Mouse (Mus musculus) thymus, postnatal 25 days (tissue): ENCODE measurements around the gene Rnasek.

Source experiments
- DNase-seq: peaks from one replicate; pipeline ENCODE4 v3.0.0; 2022

The Rnasek gene

GRCm38 (mm10) chr11:70215301-70215700, 24.3 kb downstream of the Rnasek start:
- no peak for DNase-seq

DNA sequence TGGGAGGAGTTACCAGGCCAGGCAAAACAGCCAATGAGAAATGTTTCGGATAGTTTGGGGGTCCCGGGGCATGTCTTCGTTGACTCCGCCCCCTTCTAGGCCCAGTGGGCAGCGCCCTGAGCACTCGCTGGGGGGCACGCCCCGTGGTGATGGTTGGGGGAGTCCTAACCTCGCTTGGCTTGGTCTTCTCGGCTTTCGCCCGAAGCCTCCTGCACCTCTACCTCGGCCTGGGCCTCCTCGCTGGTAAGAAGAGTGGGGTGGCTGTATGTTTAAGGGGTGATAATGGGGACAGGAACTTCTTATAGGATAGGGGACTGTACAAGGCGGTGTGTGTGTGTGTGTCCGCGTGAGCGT, 24.8 kb downstream of the Rnasek start:
- DNase-seq: no peak

DNA sequence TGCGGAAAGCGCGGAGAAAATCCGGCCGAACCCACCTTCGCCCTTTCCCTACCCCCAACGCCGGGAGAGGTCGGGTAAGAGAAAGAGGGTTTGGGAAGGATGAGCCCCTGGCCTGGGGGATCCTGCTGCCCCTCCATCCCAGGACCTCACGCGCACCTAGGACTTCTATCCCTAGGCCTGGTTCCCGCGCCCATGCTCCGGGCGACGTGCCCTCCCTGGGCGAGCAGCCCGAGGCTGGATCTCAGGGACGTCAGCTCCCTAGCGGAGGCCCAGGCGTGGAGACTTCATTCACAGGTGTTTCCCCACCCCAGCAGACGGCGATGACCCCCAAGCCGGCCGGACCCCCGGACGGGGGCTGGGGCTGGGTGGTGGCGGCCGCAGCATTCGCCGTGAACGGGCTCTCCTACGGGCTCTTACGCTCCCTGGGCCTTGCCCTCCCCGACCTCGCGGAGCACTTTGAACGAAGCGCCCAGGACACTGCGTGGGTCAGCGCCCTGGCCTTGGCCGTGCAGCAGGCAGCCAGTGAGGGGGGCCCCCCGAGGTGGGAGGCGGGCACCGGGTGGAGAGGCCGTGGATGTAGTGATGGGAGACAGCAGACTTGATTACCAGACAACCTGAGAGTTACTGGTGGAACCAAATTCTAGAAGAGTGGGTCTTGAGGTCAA, 25.3 kb downstream of the Rnasek start:
- no peak for DNase-seq

DNA sequence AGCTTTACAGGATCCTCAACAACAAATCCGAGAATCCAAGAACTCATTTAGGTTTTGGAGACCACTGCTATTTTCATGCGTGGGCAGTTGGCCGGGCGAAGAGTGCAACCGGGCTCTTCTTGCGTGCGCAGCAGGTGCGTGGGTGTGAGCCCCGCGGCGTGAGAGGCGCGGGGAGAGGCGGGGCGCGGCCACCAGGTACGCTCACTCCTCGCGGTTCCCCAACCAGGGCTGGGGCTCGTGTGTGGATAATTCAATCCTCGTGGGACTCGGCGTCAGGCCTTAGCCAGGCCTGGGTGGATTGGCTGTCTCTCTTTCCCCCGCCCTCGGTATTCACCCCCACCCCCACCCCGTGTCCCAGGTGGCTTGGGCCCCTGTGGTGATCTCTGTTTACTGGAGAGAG, 25.9 kb downstream of the Rnasek start:
- no peak for DNase-seq

GRCm38 (mm10) chr11:70212896-70213295, 26.7 kb downstream of the Rnasek start:
- peak; percentile 52 for DNase-seq

GRCm38 (mm10) chr11:70212423-70212822, 27.2 kb downstream of the Rnasek start, which contains the start of gene Slc16a11:
Slc16a11 (plus strand) TSS chr11:70212752.
- no peak for DNase-seq

DNA sequence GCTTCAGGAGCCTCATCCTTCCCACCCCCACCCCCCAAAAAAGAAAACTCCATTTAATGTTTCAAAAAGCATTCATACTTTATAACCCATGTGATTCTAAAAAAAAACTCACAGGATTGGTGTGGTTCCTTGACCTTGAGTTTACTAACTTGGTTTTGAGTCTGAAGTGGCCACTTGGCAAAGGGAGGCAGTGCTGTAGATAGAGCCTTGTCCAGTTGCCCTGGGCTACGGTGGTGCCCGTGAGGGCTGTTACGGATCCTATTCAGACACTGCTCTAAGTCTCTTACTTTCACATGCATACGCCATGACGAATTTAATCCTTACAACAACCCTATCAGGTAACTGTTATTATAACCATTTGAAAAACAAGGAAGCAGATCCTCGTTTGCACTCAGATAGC, 27.7 kb downstream of the Rnasek start:
- no peak for DNase-seq

DNA sequence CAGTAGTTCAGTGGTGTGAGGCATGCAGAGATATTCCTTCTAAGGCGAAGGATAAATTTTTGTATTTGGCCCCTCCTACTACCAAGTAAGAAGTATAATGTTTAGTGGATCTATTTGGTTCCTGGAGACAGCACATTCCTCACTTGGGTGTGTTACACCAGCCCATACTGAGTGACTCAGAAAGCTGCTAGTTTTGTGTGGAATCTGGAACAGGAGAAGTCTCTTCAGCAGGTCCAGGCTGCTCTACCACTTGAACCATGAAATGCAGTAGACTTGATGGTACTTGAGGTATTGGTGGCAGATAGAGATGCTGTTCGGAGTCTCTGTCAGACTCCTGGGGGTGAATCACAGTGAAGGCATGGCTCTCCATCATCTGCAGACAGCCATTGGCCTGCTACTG, 29.0 kb downstream of the Rnasek start:
- DNase-seq: no peak

DNA sequence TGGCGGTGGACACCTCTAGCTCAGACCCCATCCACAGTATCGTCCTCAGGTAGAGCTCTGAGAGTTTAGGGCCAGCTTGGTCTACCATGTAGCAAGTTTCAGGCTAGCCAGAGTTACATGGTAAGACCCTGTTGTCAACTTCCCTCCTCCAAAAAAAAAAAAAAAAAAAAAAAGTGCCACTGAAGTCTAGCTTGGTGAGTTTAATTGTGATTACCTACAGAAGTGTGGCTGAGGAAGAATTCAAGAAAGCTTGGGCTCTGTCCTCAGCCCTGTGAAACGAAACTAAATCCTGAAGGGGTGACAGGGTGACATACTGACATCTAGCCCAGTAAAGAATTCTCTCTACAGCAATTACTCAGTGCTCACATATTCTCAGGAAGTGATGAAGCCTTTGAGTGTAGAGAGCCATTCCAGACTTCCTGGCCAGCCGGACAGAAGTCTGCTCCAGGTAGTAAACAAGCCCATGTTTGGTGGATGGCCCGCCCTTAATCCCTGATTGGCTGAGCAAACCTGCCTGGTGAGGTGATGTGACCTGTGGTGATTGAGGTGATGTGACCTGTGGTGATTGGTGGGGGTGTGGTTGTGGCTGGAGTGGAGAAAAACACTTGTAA, 30.8 kb downstream of the Rnasek start:
- DNase-seq: no peak

DNA sequence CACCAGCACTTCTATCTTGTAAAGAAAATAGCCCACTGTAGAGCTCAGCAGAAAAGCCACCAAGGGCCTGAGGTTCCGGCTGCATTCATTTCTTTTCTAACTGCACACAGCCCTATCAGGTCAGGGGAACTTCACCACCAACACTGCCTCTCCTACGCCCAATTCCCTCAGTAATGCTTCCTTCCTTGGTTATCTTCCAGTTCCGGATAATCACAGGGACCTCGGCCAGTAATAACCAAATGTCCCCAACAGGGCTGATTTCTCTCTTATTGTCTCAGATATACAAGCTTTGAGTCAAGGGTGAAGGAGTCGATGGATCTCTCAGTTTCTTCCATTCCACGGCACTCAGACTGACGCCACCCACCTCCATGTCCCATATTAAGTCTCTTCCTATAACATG, 32.4 kb downstream of the Rnasek start:
- no peak for DNase-seq

DNA sequence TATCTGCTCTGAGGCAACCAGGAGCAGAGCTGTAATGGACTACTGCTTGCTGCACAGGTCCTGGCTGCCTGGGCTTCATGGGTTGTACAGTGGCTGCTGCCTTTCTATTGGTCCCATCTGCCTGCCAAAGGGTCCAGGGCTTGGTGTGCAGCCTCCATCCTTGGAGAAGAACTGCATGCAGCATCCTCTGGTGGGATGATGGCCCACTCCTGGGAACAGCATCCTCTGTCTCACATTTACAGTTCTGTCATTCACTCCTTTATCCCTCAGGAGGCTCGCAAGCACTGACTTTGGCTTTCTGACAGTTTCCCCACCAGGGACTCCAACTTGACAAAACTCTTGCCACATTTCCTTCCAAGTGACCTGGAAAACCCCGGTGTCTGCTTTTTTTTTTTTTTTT, 32.8 kb downstream of the Rnasek start:
- DNase-seq: no peak

- peak; percentile 80 for DNase-seq
Observed at GRCm38 (mm10) chr11:70201691-70202090, 38.0 kb downstream of the Rnasek start.

DNA sequence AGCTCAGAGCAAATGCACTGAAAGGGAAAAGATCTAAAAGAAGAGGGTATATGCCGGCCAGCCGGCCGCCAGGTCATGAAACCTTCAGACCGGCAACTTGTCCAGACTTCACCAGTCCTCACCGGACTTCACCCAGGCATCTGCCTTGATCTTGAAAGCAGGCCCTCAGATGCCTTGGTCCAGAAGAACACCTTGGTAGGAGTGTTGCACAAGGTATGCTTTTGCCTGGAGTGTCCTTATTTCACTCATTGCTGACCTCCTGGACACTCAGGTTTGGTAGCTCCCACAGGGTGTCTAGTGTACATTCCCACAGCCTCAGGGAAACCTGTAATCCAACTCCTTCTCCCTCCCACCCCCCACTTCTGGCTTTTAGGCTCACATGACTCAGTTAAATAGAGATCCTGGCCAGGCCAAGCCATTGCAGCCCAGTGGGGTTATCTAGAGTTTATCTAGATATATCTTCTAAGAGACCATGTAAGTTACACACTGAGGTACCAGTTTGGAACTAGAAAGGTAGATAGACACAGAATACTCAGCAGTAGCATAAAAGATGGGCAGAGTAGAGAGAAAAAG, 39.5 kb downstream of the Rnasek start:
- DNase-seq: no peak

DNA sequence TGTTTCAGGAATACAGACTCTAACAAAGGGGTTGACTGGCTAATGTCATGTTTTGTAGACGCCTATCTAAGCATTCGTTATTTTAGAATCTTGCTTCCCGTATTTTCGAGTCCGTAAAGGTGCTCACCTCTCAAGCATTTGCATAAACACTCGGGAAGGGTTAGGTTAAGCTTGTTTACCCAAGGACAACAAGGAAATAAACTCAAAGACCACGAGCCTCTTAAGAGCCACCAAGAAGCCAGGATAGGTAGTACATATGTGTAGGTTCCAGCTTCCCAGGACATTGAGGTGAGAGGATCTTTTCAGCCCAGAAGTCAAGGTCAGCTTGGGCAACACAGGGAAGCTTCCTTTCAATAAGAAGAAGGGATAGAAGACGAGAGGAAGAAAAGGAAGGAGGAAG, 40.5 kb downstream of the Rnasek start:
- DNase-seq: no peak

- DNase-seq: no peak
Observed at GRCm38 (mm10) chr11:70198332-70198731, 41.3 kb downstream of the Rnasek start.

DNA sequence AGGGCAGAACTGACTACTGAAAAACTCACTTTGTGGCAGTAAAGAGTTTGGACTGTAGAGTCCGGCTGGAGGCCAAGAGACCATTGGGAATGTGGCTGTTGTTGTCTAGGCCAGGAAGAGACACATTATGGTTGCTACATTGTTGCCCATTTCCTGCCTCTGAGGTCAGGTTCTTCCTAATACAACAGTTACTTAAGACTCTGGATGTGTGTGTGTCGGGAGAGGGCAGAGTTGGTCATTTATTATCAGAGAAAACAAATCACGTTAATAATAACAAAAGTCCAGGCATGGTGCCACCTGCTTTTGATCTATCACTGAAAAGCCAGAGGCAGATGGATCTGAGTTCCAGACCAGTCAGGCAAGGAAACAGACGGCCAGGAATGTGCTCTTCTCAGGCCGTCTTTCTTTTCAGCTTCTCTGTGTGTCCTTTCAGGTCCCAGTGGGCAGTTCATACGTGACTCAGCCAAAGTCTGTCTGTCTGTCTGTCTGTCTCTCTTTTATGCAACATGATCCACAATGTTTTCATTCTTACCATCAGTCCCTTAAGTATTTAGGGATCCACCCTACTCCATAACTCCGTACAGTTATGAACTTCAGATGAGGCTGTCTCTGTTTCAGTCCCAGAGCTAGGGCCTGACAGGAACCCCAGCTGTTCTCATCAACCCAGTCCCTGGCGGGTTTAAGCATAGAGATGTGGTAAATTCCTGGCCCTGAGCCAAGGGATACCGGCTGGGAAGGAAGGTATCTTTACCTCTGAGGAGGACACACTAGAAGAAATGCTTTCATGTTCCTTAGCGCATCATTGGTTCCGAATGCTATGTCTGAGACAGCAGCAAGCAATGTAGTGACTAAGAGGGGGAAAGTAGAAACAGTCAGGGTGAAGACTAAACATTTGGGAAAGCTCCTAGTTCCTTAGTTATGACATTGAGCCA, 46.0 kb downstream of the Rnasek start:
- DNase-seq: no peak

- no peak for DNase-seq
Observed at GRCm38 (mm10) chr11:70192157-70192556, 47.5 kb downstream of the Rnasek start.

- no peak for DNase-seq
Observed at GRCm38 (mm10) chr11:70191188-70191587, 48.5 kb downstream of the Rnasek start.

DNA sequence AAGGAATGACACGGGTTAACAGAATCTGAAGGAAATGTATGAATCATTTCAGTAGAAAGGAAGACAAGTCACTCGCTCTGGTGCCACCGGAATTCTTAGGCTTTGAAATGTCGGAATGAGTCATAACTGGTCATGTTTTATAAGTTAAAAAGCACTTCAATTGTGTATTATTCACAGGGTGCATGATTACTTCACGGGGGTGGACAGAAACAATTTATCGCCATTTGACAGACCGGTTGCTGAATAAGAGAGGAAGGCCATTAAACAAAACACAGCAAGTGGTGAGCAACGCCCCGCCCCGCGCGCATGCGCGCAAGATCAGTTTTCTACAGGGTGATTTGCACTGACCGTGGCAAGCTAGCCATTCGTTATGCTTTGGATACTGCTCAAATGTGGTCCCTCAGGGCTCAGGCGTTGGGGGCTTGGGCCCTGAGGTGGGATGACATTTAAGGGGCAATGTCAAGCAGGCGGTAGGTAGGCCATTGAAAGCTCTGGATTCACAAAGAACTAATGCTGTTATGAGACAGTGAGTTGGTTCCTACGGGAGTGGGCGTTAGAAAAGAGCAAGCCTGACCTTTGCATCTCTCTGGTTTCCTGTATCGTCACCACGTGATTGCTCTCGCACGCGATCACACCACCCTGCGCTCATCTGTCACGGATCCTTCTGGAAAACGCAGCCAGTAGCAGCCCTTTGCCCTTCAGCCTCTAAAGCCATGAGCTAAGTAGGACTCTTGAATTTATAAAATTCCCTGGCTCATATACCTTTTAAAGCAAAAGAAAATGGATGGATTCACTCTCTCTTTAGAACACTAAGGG, 50.1 kb downstream of the Rnasek start:
- no peak for DNase-seq
